Mouse (Mus musculus) thymus, adult 2 months (tissue): ENCODE measurements at regions not wholly inside any gene's neighbourhood (a gene's known extent, or its start where the extent isn't known, plus 50 kb on each side); places are given as distances from the start of the nearest gene placed in this dataset.

Source experiments
- CTCF ChIP-seq: fragments of 200-500 bp; IDR thresholded peaks from 2 replicates; pipeline ENCODE4 v1.5.1; 2012; ENCODE audit warnings: mild to moderate bottlenecking, control low read depth, low read length, moderate library complexity, borderline replicate concordance; ENCODE audit not compliant: control insufficient read depth, poor library complexity, insufficient read depth; ENCODE audit errors: extremely low read depth
- POLR2A ChIP-seq: fragments of 200-500 bp; IDR thresholded peaks from 2 replicates; pipeline ENCODE4 v1.6.1; 2012; ENCODE audit warnings: mild to moderate bottlenecking, low read length, control low read depth, moderate library complexity; ENCODE audit not compliant: control insufficient read depth, poor library complexity, insufficient read depth; ENCODE audit errors: extremely low read depth

DNA sequence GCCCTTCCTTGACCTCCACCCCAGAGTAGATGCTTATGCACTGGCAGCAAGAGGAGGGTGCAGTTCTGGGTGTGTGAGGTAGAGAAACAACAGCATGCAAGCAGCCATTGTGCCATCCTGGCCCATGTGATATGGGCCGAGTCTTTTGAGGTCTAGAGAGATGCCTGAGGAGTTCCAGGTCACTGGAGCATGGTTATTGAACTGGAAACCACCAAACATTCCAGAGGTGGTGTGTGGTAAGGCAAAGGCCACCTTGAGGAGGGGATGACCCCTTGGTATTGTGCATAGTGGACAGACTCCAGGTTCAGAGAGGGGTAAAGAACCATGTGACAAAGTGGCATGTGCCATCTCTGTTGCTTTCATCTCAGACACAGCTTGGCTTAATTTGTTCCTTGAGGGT is 107.9 kb upstream of the Stc2 start:
- TF ChIP-seq POLR2A (no peak), CTCF (no peak)
